Mouse (Mus musculus): ENCODE data around the gene Klhl6.
A peak's percentile ranks its signal among the peaks of the same experiment; 100 is the strongest.
"Not testable (repeated sequence)": the region's sequence is repeated elsewhere in the genome, so short reads cannot be mapped to it uniquely, and the experiment has no call there.

Klhl6 gene

GRCm38 (mm10) chr16:19982537-19983257, at the start of gene Klhl6:
TSS of gene Klhl6 (minus strand) at chr16:19983037.
- peak; percentile 37 for DNase-seq (ENCODE audit: low spot score)

- DNase-seq (ENCODE audit: low spot score), result not testable (repeated sequence)
Measured at GRCm38 (mm10) chr16:20027241-20027640, 44.4 kb upstream of the Klhl6 start.

- DNase-seq (ENCODE audit: low spot score), result no peak
Measured at GRCm38 (mm10) chr16:20022821-20023220, 40.0 kb upstream of the Klhl6 start.

- DNase-seq (ENCODE audit: low spot score), result no peak
Measured at GRCm38 (mm10) chr16:20021848-20022247, 39.0 kb upstream of the Klhl6 start.

- DNase-seq (ENCODE audit: low spot score), result no peak
Measured at GRCm38 (mm10) chr16:20012647-20013046, 29.8 kb upstream of the Klhl6 start.

GRCm38 (mm10) chr16:20006066-20006465, 23.2 kb upstream of the Klhl6 start:
- no peak for DNase-seq (ENCODE audit: low spot score)

- not testable (repeated sequence) for DNase-seq (ENCODE audit: low spot score)
Measured at GRCm38 (mm10) chr16:20000286-20000685, 17.4 kb upstream of the Klhl6 start.

GRCm38 (mm10) chr16:19997616-19998015, 14.8 kb upstream of the Klhl6 start:
- no peak for DNase-seq (ENCODE audit: low spot score)

GRCm38 (mm10) chr16:19996913-19997312, 14.1 kb upstream of the Klhl6 start:
- not testable (repeated sequence) for DNase-seq (ENCODE audit: low spot score)

GRCm38 (mm10) chr16:19995818-19996217, 13.0 kb upstream of the Klhl6 start:
- DNase-seq (ENCODE audit: low spot score), result no peak

GRCm38 (mm10) chr16:19993278-19993677, 10.4 kb upstream of the Klhl6 start:
- no peak for DNase-seq (ENCODE audit: low spot score)

- no peak for DNase-seq (ENCODE audit: low spot score)
Measured at GRCm38 (mm10) chr16:19990536-19990935, 7.7 kb upstream of the Klhl6 start.

- no peak for DNase-seq (ENCODE audit: low spot score)
Measured at GRCm38 (mm10) chr16:19987589-19987988, 4.8 kb upstream of the Klhl6 start.

- no peak for DNase-seq (ENCODE audit: low spot score)
Measured at GRCm38 (mm10) chr16:19984884-19985643, 2.2 kb upstream of the Klhl6 start.

GRCm38 (mm10) chr16:19983559-19983958, 722 bp upstream of the Klhl6 start:
- DNase-seq (ENCODE audit: low spot score), result no peak

GRCm38 (mm10) chr16:19981684-19982083, 1.2 kb downstream of the Klhl6 start:
- DNase-seq (ENCODE audit: low spot score), result no peak

GRCm38 (mm10) chr16:19981006-19981405, 1.8 kb downstream of the Klhl6 start:
- DNase-seq (ENCODE audit: low spot score), result no peak

- DNase-seq (ENCODE audit: low spot score), result no peak
Measured at GRCm38 (mm10) chr16:19979755-19980154, 3.1 kb downstream of the Klhl6 start.

GRCm38 (mm10) chr16:19977282-19977681, 5.6 kb downstream of the Klhl6 start:
- DNase-seq (ENCODE audit: low spot score), result no peak

- DNase-seq (ENCODE audit: low spot score), result no peak
Measured at GRCm38 (mm10) chr16:19976825-19977224, 6.0 kb downstream of the Klhl6 start.

- DNase-seq (ENCODE audit: low spot score), result no peak
Measured at GRCm38 (mm10) chr16:19975432-19975831, 7.4 kb downstream of the Klhl6 start.

GRCm38 (mm10) chr16:19973480-19973879, 9.4 kb downstream of the Klhl6 start:
- DNase-seq (ENCODE audit: low spot score), result peak; percentile 21

GRCm38 (mm10) chr16:19972736-19973350, 10.0 kb downstream of the Klhl6 start:
- peak; percentile 11 for DNase-seq (ENCODE audit: low spot score)
